Mouse (Mus musculus) kidney, postnatal 0 days (tissue): ENCODE measurements at regions not wholly inside any gene's neighbourhood (a gene's known extent, or its start where the extent isn't known, plus 50 kb on each side); places are given as distances from the start of the nearest gene placed in this dataset.

Experiments used
- ATAC-seq: fragments of 200-750 bp; cut with Nextera tagmentation; replicated peaks from 2 replicates; pipeline ENCODE4 v1.8.0; 2017; ENCODE audit warnings: low read depth, moderate number of reproducible peaks, moderate TSS enrichment, moderate library complexity; ENCODE audit not compliant: low FRiP score
- DNase-seq: peaks from one replicate; pipeline ENCODE4 v3.0.0-alpha.2; 2016; ENCODE audit warnings: low spot score
- H3K27ac ChIP-seq: fragments of 300-500 bp; sonication (generic); 2 replicates; pipeline ENCODE4 v1.5.1; 2014; ENCODE audit warnings: mild to moderate bottlenecking
- H3K27me3 ChIP-seq: fragments of 300-500 bp; sonication (generic); 2 replicates; pipeline ENCODE4 v1.6.1; 2014; ENCODE audit warnings: low read length, mixed read lengths; ENCODE audit not compliant: insufficient read depth
- H3K36me3 ChIP-seq: fragments of 300-500 bp; sonication (generic); 2 replicates; pipeline ENCODE4 v1.6.1; 2014; ENCODE audit warnings: low read length, mixed read lengths; ENCODE audit not compliant: insufficient read depth
- H3K4me1 ChIP-seq: fragments of 300-500 bp; sonication (generic); replicated peaks from 2 replicates; pipeline ENCODE4 v1.6.1; 2014; ENCODE audit warnings: antibody characterized with exemption, low read length, mixed read lengths; ENCODE audit not compliant: insufficient read depth
- H3K4me2 ChIP-seq: fragments of 300-500 bp; sonication (generic); 2 replicates; pipeline ENCODE4 v1.6.1; 2014; ENCODE audit warnings: mild to moderate bottlenecking, low read length, moderate library complexity, mixed read lengths
- H3K4me3 ChIP-seq: fragments of 300-500 bp; sonication (generic); replicated peaks from 2 replicates; pipeline ENCODE4 v1.5.1; 2014; ENCODE audit warnings: low read depth, low read length
- H3K9ac ChIP-seq: fragments of 300-500 bp; sonication (generic); 2 replicates; pipeline ENCODE4 v1.6.1; 2014; ENCODE audit warnings: low read depth, low read length
- H3K9me3 ChIP-seq: fragments of 300-500 bp; sonication (generic); replicated peaks from 2 replicates; pipeline ENCODE4 v1.6.1; 2016; ENCODE audit warnings: low read length, inconsistent platforms, mixed read lengths
- CTCF ChIP-seq: IDR thresholded peaks from 2 replicates; pipeline ENCODE4 v1.5.1; 2016; ENCODE audit warnings: antibody characterized with exemption, low read depth, mild to moderate bottlenecking, moderate library complexity
- WGBS: fragments of 180-500 bp; shearing (Covaris S2); extraction: QIAGEN DNeasy Blood & Tissue Kit; methylation state at CpG from one replicate; pipeline ENCODE4 v1.1.7; 2014; 5-methylcytosine and 5-hydroxymethylcytosine counted together

DNA sequence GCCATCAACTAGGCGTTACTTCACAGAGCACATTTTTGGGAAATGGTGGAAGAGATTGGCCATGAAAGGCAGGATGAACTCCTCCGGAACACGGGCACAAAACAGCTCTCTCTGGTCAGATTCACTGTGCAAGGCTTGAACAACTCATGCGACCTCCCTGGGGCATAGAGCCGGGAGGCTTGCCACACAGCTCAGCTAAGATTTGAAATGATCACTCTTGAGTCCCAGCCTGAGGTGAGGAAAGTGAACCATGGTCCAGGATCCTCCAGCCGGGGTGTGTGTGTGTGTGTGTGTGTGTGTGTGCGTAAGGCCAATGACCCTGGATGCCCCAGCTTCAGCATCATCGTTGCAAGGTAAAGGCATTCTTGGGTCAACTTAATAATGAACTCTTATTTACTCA is 237.5 kb downstream of the Gm45692 start:
- H3K27me3 ChIP-seq = no peaks in the 10 kb centered on the region
- TF ChIP-seq CTCF = no peak
- no peaks in the 10 kb centered on the region for H3K36me3 ChIP-seq
- no peak overlapping the region for H3K4me3 ChIP-seq
- H3K27ac ChIP-seq = no peak overlapping the region
- peaks cover 14% of the 10 kb centered on the region; the same call in 1 of the 2 replicates for H3K4me1 ChIP-seq
- 70% methylated on average over 8 of the region's 8 CpGs for WGBS
- DNase-seq = no peak
- no peaks in the 10 kb centered on the region for H3K9me3 ChIP-seq
- no peak overlapping the region for H3K4me2 ChIP-seq
- ATAC-seq = no peak
- no peak overlapping the region for H3K9ac ChIP-seq

DNA sequence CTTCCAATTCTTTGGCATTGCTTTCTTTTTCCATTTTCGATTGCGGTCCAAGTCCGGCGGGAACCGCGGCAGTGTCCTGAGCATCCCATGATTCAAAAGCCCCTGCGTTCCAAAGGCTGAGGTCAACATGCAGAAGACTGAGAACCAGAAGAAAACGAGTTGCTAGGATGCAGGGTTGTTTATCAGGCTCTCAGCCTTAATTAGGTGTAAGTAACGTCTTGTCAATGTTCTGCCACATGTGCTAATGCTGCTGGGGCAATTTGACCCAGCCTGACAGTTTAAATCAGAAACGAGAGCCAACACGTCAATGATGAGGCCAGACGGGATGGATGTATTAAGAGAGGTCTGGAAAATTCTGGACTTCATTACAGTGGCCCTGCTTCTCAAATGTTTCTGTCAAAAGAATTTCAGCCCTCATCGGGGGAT is 239.4 kb downstream of the Gm45692 start:
- TF ChIP-seq CTCF = no peak
- H3K4me3 ChIP-seq = no peak overlapping the region
- no peak overlapping the region for H3K4me2 ChIP-seq
- ATAC-seq (no peak), DNase-seq (no peak)
- H3K9me3 ChIP-seq = no peaks in the 10 kb centered on the region
- no peak overlapping the region for H3K27ac ChIP-seq
- 82% methylated on average over 13 of the region's 13 CpGs for WGBS
- H3K9ac ChIP-seq = no peak overlapping the region
- H3K4me1 ChIP-seq = 0 out of 2 replicates have a peak, but pooled peaks cover 2% of the 10 kb centered on the region
- no peaks in the 10 kb centered on the region for H3K36me3 ChIP-seq
- H3K27me3 ChIP-seq = no peaks in the 10 kb centered on the region

DNA sequence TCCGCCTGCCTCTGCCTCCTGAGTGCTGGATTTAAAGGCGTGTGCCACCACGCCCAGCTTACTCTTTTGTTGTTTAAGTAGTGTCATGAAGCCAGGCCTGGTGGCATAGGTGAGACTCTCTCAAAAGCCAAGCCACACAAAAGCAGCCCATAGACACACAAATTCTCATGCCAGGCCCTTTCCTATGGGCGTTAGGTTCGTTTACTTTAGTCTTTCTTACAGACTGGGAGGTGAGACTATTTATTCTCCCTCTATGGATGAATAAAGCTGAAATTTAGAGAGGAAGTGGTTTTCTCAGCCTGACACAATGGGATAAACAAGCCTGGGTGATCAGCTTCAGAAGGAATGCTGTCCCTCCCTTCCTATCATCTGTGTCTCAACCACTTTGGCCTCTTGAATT is 243.0 kb downstream of the Gm45692 start:
- no peaks in the 10 kb centered on the region for H3K9me3 ChIP-seq
- DNase-seq (peak; percentile 8), ATAC-seq (no peak)
- 85% methylated on average over 5 of the region's 5 CpGs for WGBS
- H3K27me3 ChIP-seq = no peaks in the 10 kb centered on the region
- H3K4me2 ChIP-seq = no peak overlapping the region
- no peak overlapping the region for H3K9ac ChIP-seq
- H3K36me3 ChIP-seq = no peaks in the 10 kb centered on the region
- no peak for TF ChIP-seq CTCF
- no peak overlapping the region for H3K27ac ChIP-seq
- no peaks in the 10 kb centered on the region for H3K4me1 ChIP-seq
- no peak overlapping the region for H3K4me3 ChIP-seq

- H3K27me3 ChIP-seq = no peaks in the 10 kb centered on the region
- no peak for TF ChIP-seq CTCF
- WGBS = 77% methylated on average over 4 of the region's 4 CpGs
- no peaks in the 10 kb centered on the region for H3K9me3 ChIP-seq
- ATAC-seq (no peak), DNase-seq (no peak)
- no peak overlapping the region for H3K9ac ChIP-seq
- no peak overlapping the region for H3K4me2 ChIP-seq
- no peak overlapping the region for H3K4me3 ChIP-seq
- H3K4me1 ChIP-seq = no peaks in the 10 kb centered on the region
- H3K36me3 ChIP-seq = no peaks in the 10 kb centered on the region
- H3K27ac ChIP-seq = no peak overlapping the region
Measured at GRCm38 (mm10) chr8:26363616-26364015, 244.3 kb downstream of the Gm45692 start.

DNA sequence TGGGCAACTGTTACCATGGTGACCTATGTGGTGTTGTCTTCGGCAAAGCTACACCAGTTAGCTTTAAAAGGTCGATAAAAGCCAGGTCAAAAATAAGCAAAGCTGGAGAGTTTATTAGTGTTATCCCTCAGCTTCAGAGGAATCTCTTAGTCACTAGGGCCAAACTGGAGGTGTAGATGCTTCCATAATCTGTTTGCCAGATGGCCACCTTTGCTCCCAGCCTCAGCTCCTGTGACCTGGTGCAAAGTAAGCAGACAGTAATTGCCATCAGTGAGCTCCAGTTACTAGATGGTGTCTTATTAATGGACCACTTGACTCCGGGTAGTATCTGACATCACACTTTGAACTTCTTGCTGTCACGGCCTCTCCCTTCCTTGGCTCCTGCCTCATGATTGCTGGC is 245.3 kb downstream of the Gm45692 start:
- Histone ChIP-seq H3K27ac (no peak overlapping the region), H3K9me3 (no peaks in the 10 kb centered on the region), H3K4me2 (no peak overlapping the region), H3K27me3 (no peaks in the 10 kb centered on the region), H3K9ac (no peak overlapping the region), H3K36me3 (no peaks in the 10 kb centered on the region), H3K4me1 (no peaks in the 10 kb centered on the region), H3K4me3 (no peak overlapping the region)
- ATAC-seq = 0 out of 2 replicates have a peak, but pooled peaks have one; percentile 33
- DNase-seq = peak; percentile 63
- 20% methylated on average over 4 of the region's 4 CpGs for WGBS
- TF ChIP-seq CTCF = no peak

DNA sequence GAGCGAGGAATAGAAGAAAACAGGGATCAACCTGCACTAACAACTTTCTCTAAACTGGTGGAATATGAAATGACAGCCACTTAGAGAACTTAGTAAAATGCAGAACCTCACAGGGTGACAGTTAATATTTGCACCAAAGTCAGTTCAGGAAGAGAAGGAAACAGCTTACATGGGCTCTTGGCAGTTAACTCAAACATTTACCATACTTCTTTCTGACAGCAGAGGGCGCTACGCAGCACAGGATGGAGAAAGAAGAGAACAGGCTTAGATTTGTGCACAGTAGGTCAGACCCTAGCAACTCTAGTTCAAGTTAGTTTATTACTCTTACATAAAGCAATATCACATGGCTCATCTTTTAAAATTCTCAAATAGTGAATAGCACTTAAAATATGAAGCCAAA is 261.3 kb downstream of the Gm45692 start:
- TF ChIP-seq CTCF = peak; percentile 84
- Histone ChIP-seq H3K9ac (no peak overlapping the region), H3K9me3 (no peaks in the 10 kb centered on the region), H3K36me3 (no peaks in the 10 kb centered on the region), H3K27ac (no peak overlapping the region), H3K4me1 (peaks cover 11% of the 10 kb centered on the region; the same call in 1 of the 2 replicates), H3K4me2 (no peak overlapping the region), H3K4me3 (no peak overlapping the region), H3K27me3 (no peaks in the 10 kb centered on the region; the same call in 1 of the 2 replicates)
- 35% methylated on average over 3 of the region's 3 CpGs for WGBS
- ATAC-seq (no peak), DNase-seq (peak; percentile 79)

GRCm38 (mm10) chr8:26382426-26382825 is 263.1 kb downstream of the Gm45692 start:
- Histone ChIP-seq H3K27me3 (no peaks in the 10 kb centered on the region; the same call in 1 of the 2 replicates), H3K27ac (no peak overlapping the region), H3K36me3 (no peaks in the 10 kb centered on the region), H3K4me2 (no peak overlapping the region), H3K4me3 (no peak overlapping the region), H3K4me1 (peaks cover 11% of the 10 kb centered on the region; the same call in 1 of the 2 replicates), H3K9ac (no peak overlapping the region), H3K9me3 (no peaks in the 10 kb centered on the region)
- DNase-seq (no peak), ATAC-seq (no peak)
- no peak for TF ChIP-seq CTCF
- 88% methylated on average over 7 of the region's 7 CpGs for WGBS
